Mouse (Mus musculus): ENCODE measurements around the gene Nme6.
A peak's percentile ranks its signal among the peaks of the same experiment; 100 is the strongest.
"Not testable (repeated sequence)": the region's sequence is repeated elsewhere in the genome, so short reads cannot be mapped to it uniquely, and the experiment has no call there.

Nme6 gene

DNA sequence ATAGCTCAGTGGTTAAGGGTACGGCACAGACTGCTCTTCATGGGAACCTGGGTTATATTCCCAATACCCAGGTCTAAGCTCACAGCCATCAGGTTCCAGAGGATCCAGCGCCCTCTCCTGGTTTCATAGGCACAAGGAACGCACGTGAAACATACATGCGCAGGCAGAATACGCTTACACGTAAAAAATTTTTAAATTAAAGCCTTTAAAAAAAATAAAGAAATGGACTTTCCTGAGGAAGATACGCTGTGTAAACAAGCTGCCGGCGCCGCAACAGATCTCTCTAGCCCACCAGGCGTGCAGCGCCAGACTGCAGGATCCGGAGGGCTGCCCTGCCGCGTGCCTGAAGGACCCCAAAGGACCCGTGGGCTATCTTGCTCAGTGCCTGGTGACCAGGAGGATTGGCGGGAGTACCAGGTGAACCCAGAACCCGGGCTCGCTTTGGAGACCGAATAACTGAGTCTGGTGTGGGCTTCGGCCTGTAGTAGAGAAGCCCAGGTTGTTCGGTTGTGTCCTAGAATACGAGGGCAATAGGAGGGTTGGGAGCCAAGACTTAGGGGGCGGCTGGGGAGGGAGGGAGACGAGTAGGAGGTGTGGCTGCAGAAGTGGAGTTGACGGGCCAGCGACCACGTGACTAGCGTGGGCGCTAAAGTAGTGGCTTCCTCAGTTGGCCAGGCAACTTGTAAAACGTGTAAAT, at the start of gene Nme6:
Gene Nme6, plus strand, starts transcription at position 359 of the 697 bp plus-strand sequence.
- peak; percentile 26 for DNase-seq (ENCODE audit: low spot score)

DNA sequence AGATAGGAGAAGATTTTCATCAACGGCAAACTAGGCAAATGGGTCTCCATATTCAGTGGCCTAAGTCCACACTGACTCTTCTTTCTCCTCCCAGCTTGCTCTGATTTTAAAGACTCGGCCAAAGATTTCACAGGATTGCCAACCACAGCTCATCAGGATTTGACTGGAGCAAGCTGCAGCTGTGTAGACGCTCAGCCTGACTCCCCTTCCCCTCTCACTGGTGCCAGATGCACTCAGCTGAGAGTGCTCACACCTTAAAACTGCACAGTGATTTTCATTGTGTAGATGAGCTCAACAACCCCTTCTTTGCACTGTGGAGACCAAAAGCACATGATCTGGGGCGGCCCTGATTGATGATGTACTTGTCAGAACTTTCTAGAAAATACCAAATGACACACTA, 42.0 kb upstream of the Nme6 start, which contains the start of gene Fbxw27:
Gene Fbxw27, minus strand, starts transcription at position 101 of the 400 bp plus-strand sequence.
- not testable (repeated sequence) for DNase-seq (ENCODE audit: low spot score)

- no peak for DNase-seq (ENCODE audit: low spot score)
Measured at GRCm38 (mm10) chr9:109795221-109795620, 37.3 kb upstream of the Nme6 start.

- no peak for DNase-seq (ENCODE audit: low spot score)
Measured at GRCm38 (mm10) chr9:109795811-109796210, 36.7 kb upstream of the Nme6 start.

- no peak for DNase-seq (ENCODE audit: low spot score)
Measured at GRCm38 (mm10) chr9:109798051-109798450, 34.5 kb upstream of the Nme6 start.

GRCm38 (mm10) chr9:109805596-109805995, 27.0 kb upstream of the Nme6 start:
- DNase-seq (ENCODE audit: low spot score), result not testable (repeated sequence)

DNA sequence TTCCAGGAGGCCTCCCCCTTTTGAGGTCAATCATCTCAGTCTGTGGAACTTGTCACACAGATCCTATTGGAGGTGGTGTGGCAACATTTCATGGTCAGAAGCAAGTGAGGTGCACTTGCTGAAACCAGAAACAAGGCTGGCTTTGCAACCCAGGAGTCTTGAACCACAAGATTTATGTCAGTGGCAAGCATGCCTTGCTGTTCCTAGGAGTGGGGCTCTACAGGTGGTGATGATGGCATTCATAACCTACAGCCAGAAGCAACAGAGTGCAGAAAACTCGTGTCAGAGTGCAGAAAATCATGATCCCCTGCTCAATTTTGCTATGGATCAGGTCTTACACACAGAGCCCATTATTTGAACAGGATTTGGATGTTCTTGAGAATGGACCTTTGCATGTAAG, 26.3 kb upstream of the Nme6 start:
- DNase-seq (ENCODE audit: low spot score), result no peak

DNA sequence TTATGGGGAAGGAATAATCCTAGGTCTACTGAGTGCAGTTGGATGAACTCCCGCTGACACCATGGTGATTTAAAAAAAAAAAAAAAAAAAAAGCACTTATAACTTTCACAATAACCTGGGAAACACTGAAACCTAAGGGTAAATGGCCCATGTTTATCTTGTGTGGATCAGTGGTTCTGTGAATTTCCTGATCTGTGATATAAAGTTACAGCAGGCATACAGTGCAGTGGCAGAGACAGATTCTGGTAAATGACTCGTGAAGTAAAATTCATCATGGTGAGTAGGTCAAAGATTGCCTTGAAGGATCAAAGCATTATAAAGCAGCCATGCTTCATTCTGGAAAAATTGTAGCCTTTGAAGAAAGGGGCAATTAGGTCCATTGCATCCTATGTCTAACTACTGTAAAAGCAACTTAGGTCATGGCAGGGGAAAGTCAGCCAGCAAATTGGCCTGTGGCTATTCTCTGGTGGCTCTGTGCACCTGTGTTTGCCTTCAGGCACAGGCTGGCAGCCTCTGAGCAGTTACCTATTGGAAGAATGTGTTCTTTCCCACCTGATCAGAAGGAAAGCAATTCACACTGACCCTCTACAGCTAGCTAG, 25.8 kb upstream of the Nme6 start:
- no peak for DNase-seq (ENCODE audit: low spot score)

- no peak for DNase-seq (ENCODE audit: low spot score)
Measured at GRCm38 (mm10) chr9:109807898-109808297, 24.7 kb upstream of the Nme6 start.

GRCm38 (mm10) chr9:109811980-109812379, 20.6 kb upstream of the Nme6 start, which contains the start of gene Spink8:
Spink8 (plus strand) TSS chr9:109812280.
- DNase-seq (ENCODE audit: low spot score), result no peak

- DNase-seq (ENCODE audit: low spot score), result no peak
Measured at GRCm38 (mm10) chr9:109813424-109813823, 19.1 kb upstream of the Nme6 start.

- no peak for DNase-seq (ENCODE audit: low spot score)
Measured at GRCm38 (mm10) chr9:109816341-109816740, 16.2 kb upstream of the Nme6 start.

- no peak for DNase-seq (ENCODE audit: low spot score)
Measured at GRCm38 (mm10) chr9:109825739-109826138, 6.8 kb upstream of the Nme6 start.

- DNase-seq (ENCODE audit: low spot score), result no peak
Measured at GRCm38 (mm10) chr9:109826181-109826580, 6.4 kb upstream of the Nme6 start.

DNA sequence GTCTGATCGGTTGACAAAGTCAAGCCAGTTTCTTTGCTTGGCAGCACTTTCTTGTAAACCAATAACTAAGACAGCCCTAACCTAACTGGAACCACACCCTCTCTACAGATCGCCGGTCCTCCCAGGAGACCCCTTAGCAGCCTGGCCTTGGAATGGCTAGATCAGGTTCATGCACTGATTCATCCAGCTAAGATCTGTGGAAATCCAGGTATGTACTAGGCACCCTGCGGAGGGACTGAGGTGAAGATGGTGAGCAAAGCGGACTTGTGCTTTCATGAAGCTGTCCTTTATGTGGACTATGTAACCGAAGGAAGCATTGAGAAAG, 501 bp downstream of the Nme6 start:
- DNase-seq (ENCODE audit: low spot score), result no peak

DNA sequence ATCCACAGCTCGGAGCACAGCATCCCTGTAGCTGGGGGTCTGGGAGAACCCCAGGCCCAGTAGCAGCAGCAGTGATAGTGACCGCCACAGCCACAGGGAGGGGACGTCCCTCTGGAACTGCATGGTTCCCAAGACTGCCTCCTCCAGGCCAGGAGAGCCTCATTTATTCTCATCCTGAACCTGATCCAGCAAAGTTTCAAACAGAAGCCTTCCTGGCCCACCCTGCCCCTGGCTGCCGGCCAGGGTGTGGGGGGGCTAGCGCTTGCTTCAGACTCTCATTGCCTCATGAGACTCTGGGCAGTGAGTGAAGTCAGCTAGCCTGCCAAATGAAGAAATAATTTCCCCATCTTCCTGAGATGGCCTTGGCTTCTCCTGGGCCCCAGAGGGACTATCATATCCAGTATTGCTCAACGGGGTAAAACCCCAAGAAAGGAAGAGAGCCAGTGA, 16.8 kb downstream of the Nme6 start, which contains the start of gene Camp:
Gene Camp, minus strand, starts transcription at position 306 of the 447 bp plus-strand sequence.
- no peak for DNase-seq (ENCODE audit: low spot score)

- no peak for DNase-seq (ENCODE audit: low spot score)
Measured at GRCm38 (mm10) chr9:109850099-109850498, 17.6 kb downstream of the Nme6 start.

DNA sequence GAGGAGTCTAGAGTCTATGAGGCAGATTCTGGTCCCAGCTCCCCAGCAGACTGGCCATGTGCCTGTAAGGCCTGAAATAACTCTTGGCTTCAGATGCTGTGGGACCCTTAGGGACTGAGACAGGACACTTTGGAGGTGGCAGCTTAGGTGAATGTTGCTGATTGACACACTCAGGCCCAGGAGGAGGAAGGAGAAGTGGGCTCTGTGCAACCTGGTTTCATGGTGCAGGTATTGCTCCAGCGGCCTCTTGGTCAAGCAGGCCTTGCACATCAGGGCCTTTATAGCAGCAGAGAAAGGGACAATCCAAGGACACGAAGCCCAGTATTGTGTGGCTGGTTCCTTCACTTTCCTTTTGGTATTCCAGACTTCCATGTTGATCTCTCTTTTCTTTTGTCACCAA, 21.8 kb downstream of the Nme6 start:
- no peak for DNase-seq (ENCODE audit: low spot score)

GRCm38 (mm10) chr9:109855947-109856346, 23.4 kb downstream of the Nme6 start:
- DNase-seq (ENCODE audit: low spot score), result no peak

DNA sequence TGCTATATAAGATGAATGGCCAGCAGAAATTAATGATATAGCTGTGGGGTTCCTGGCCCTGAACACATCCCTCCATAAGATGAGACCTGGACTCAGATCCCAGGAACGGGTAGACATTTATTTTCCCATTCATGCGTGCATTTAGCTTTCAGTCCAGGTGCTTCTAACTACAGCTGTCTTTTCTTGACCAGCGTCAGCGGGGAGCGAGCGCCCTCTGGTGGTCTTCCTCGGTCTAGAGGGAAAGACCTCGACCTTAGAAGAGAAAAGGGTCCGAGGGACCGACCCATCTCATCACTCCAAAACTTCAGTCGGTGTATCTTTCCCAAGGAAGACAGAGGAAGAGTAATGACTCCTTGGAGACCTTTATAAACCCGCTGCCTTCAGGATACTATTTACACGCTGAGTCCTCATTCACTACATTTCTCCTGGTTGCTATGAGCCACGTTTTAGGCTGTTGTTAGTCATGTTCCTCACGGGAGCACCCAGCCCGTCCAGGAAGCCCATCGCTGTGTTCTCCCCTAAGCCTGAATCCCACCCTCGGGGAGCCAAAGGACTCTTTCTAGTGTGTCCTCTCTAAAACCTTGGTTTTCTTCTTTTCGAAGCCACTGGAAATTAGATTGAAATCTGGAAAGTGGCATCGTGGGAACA, 30.0 kb downstream of the Nme6 start:
- DNase-seq (ENCODE audit: low spot score), result peak; percentile 44

GRCm38 (mm10) chr9:109863085-109863484, 30.5 kb downstream of the Nme6 start:
- DNase-seq (ENCODE audit: low spot score), result no peak

DNA sequence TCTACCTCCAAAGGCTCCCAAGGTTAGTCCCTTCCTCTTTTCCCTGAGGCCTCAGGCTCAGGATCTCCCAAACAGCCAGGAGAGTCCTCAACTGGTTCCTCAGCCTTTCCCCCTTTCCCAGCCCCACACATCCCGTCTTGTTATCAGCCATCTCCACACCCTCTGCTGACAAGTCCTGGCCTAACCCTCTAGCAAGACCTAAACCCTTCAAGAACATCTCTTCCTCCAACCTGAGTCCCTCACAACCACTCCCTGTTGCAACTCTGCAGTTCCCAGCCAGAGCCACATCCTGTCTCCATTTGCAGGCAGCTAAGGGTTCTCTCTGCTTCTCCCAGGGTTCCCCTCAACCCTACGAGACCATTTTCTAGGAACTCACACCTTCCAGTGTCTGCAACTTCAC, 33.7 kb downstream of the Nme6 start:
- no peak for DNase-seq (ENCODE audit: low spot score)

DNA sequence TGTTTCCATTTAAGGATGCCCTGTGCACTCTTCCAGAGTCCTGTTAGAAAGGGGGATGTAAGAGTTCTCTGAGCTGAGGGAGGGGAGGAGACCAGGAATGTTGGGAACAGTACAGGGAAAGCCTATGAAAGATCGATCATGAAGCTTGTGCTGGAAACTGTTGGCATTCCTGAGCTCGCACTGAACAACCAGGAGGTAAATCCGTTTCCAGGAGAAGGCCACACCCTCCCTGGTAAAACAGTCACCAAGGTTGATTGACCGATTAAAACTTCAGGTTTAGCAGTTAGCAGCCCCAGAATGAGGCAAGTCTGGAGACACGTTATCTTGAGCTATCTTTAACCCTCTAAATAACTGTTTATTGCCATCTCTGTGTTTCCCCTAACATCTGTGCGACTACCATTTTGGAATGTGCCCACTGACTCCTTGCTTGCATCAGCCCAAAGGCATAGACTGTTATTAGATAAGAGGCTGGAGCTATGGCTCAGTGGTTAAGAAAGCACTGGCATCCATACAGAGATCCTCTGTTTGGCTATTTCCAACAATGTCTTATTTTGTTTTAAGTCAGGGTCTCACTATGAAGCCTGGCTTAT, 38.5 kb downstream of the Nme6 start:
- DNase-seq (ENCODE audit: low spot score), result no peak

Data from urinary bladder, postnatal 10 days (tissue).